Mouse (Mus musculus) monocyte, adult 5-6 weeks (primary cell): ENCODE measurements around the gene Pcp2. TPM values are rescaled to one million over a fixed set of nuclear protein-coding genes. Genes with fewer than 3 reads are reported as not detected.
"Not testable (repeated sequence)": the region's sequence is repeated elsewhere in the genome, so short reads cannot be mapped to it uniquely, and the experiment has no call there.

Experiments
- ATAC-seq: fragments of 153-309, 156-312 bp; replicated peaks from 2 replicates; pipeline ENCODE4 v1.8.0; 2017; ENCODE audit warnings: mild to moderate bottlenecking; ENCODE audit not compliant: low TSS enrichment, insufficient number of reproducible peaks, severe bottlenecking, poor library complexity, low FRiP score
- total RNA-seq: library from RNA; stranded (forward); fragments of 200-1000, 200-491, 200-594 nt; gene quantifications from 3 replicates; pipeline ENCODE4 v1.2.3, GENCODE M21; 2017

Gene Pcp2
- total RNA-seq, 1 experiment from 2014 or later, result 0.67 TPM

GRCm38 (mm10) chr8:3628014-3628413 is 2.7 kb upstream of the Pcp2 start:
- ATAC-seq, result 0 out of 2 replicates have a peak, but pooled peaks have one; percentile 32

- ATAC-seq, result no peak
Observed at GRCm38 (mm10) chr8:3626971-3627370, 1.6 kb upstream of the Pcp2 start.

DNA sequence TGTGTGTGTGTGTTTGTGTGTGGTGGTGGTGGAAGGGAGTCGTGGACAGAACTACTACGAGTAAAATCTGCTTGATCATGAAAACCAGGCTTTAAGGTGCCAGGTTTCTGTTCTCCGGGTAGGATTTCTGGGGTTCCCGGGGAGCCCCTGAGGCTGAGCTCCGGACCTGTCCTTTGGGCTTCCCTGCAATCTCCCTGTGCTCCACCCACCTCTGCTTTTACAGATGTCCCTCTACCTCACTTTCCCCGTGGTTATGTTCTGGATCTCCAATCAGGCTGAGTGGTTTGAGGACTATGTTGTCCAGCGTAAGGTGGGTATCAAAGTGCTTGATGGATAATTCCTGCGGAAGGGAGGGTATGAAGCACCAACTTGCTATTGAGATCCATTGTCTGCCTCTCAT is 3.2 kb downstream of the Pcp2 start:
- ATAC-seq, result no peak

DNA sequence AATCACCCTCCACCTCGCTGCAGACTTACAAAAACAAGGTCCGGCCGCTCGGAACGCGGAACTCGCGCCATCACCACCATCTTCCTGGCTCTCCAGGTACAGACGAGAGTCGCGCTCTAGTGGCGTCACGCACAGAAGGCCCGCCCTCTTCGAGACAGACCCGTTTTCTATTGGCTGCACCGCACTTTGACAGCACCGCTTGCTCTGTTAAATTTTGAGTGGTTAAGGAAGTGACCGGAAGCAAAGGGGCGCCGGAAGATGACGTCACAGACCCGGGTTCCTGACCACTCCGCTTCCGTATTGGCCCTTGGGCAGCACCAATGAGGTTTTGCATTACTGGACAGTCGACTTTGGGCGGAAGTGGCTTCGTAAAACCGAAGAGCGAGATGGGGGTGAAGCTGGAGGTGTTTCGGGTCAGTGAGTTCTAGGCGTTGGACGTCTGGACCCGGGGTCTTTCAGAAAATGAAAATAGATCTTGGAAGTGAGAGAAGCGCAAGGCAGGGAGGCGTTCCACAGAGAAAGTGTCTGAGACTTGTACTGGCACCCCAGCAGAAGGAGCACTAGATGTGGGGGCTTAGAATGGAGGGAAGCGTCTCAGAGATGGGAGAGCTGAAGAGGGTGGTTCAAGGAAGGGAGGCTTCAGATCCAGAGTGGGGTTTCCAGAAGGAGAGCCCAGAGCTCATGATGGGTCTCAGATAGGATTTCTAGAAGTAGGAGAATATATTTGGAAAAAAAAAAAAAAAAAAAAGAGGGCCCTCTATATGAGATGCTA is 4.0 kb downstream of the Pcp2 start, which contains the start of the genes Xab2 and Pet100:
Gene Xab2 (minus strand): TSS at position 118 of the 772 bp plus-strand sequence.
Gene Pet100 (plus strand): TSS at position 350 of the 772 bp plus-strand sequence.
- ATAC-seq, result peak; percentile 91

- no peak for ATAC-seq
Observed at GRCm38 (mm10) chr8:3609816-3610150, 15.6 kb downstream of the Pcp2 start.

DNA sequence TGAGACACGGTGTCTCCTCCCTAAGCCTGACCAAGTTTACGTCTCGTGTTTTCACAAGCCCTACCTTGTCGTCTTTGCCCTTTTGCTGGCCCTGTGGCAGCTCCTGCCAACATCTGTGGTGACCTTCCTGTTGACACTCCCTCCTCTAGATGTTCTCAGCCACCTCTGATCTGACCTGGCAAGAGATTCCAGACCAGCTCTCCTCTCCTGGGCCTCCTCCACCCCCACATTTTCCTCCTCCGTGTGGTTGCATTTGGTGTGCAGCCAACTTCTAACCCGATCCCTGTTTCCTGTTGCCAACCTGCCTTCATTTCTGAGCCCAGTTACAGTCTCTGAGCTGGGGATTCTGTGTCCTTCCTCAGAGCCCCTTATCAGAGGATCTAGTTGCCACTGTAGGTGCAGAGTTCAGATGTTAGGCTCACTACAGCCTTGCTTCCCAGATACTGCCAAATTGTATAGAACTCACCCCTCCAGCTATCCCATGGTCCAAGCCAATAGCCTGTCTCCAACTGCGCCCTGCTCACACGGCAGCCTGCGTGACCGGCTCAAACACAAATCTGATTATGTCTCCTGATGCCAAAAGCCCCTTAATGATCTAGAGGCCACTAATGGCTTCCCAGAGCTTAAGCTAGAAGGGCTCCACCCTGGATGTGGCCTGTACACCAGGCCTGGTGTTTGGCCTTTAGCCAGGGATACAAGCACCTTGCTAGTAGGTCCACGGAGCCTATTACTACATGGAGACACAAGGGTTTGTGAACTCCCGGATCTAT is 16.1 kb downstream of the Pcp2 start:
- ATAC-seq, result no peak

GRCm38 (mm10) chr8:3607822-3608221 is 17.5 kb downstream of the Pcp2 start:
- ATAC-seq, result no peak

GRCm38 (mm10) chr8:3606593-3606992 is 18.8 kb downstream of the Pcp2 start:
- no peak for ATAC-seq

DNA sequence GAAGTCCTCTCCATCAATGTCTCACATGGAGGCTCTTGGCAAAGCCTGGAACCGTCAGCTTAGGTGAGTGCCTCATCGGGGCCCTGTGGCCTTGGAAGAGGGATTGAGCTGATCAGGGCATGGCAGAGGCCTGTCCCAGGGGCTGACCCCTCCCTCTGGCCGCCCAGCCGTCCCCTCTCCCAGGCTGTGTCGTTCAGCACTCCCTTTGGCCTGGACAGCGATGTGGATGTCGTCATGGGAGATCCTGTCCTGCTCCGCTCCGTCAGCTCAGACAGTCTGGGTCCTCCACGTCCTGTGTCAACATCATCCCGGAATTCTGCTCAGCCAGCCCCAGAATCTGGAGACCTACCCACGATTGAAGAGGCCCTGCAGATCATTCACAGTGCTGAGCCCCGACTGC is 21.9 kb downstream of the Pcp2 start:
- no peak for ATAC-seq

GRCm38 (mm10) chr8:3600401-3600800 is 24.9 kb downstream of the Pcp2 start:
- ATAC-seq, result no peak

GRCm38 (mm10) chr8:3599219-3599618 is 26.1 kb downstream of the Pcp2 start:
- no peak for ATAC-seq

- ATAC-seq, result no peak
Observed at GRCm38 (mm10) chr8:3598054-3598453, 27.3 kb downstream of the Pcp2 start.

GRCm38 (mm10) chr8:3594466-3594865 is 30.9 kb downstream of the Pcp2 start:
- no peak for ATAC-seq

DNA sequence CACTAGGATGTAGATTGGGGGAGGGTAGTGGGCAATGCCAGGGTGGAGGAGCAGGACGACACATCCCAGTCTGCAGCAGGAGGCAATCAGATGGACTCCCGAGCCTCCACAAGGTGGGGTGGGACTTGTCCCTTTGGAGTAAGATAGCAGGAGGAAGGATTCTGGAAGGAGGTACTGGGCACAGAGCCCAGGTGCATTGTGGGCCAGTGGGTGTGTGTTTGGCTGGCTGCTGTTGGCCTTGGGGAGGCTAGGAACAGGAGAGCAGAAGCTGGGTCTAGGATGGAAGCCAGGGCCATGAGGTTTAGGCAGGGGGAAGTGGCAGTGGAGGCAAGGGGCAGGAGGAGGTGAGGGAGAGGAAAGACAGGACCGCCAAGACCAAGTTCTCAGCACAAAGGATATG is 31.9 kb downstream of the Pcp2 start:
- no peak for ATAC-seq

GRCm38 (mm10) chr8:3588258-3588633 is 37.1 kb downstream of the Pcp2 start:
- ATAC-seq, result no peak

GRCm38 (mm10) chr8:3587391-3588257 is 37.7 kb downstream of the Pcp2 start:
- ATAC-seq, result no peak

- no peak for ATAC-seq
Observed at GRCm38 (mm10) chr8:3586993-3587390, 38.4 kb downstream of the Pcp2 start, which contains the start of gene Camsap3. Gene Camsap3, plus strand, starts transcription at chr8:3587293.

DNA sequence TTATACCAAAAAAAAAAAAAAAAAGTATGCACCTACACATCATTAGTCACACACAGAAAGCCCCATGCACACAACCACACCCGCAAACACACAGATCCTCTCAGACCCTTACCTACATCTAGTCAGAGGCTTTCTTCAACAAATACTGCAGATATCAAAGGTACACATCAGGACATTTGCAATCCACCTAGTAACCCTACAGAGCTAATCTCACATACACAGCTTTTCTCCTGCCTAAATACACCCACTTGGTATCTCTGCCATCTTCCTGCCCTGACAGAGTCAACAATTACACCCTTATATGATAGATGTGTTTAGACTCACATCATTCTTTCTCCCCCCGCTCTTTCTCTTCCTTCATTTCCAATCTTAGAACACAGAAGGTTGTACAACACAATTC is 38.9 kb downstream of the Pcp2 start:
- no peak for ATAC-seq

GRCm38 (mm10) chr8:3581961-3582360 is 43.4 kb downstream of the Pcp2 start:
- ATAC-seq, result not testable (repeated sequence)
